Mouse (Mus musculus) bone marrow, adult 2 months (tissue): ENCODE results near the gene Blcap. TPM values are rescaled to one million over a fixed set of nuclear protein-coding genes. Genes with fewer than 3 reads are reported as not detected.

Source experiments
- H3K27ac ChIP-seq: fragments of 200-500 bp; 2 replicates; pipeline ENCODE4 v1.5.1; 2012; ENCODE audit warnings: low read depth, mild to moderate bottlenecking, control low read depth, inconsistent platforms, low read length; ENCODE audit not compliant: control insufficient read depth, poor library complexity, insufficient read depth
- H3K4me1 ChIP-seq: fragments of 200-500 bp; 2 replicates; pipeline ENCODE4 v1.6.1; 2011; ENCODE audit warnings: low read length; ENCODE audit not compliant: control insufficient read depth, insufficient read depth
- H3K4me3 ChIP-seq: fragments of 200-500 bp; replicated peaks from 2 replicates; pipeline ENCODE3; 2011; ENCODE audit warnings: mild to moderate bottlenecking, low read depth, low read length, control low read depth; ENCODE audit not compliant: control insufficient read depth
- CTCF ChIP-seq: fragments of 200-500 bp; IDR thresholded peaks from 2 replicates; pipeline ENCODE4 v1.5.1; 2011; ENCODE audit warnings: low read length, control low read depth; ENCODE audit not compliant: control insufficient read depth, insufficient read depth
- POLR2A ChIP-seq: fragments of 200-500 bp; IDR thresholded peaks from 2 replicates; pipeline ENCODE4 v1.6.1; 2011; ENCODE audit warnings: low read depth, mild to moderate bottlenecking, control low read depth, low read length, borderline replicate concordance; ENCODE audit not compliant: control insufficient read depth
- WGBS: fragments of 180-500 bp; shearing (Covaris S2); methylation state at CpG from one replicate; pipeline ENCODE4 v1.1.7; 2018; 5-methylcytosine and 5-hydroxymethylcytosine counted together
- polyA plus RNA-seq: library from polyadenylated mRNA; stranded (reverse); fragments of >200 nt; gene quantifications from 2 replicates; pipeline ENCODE4 v1.2.4, GENCODE M21; 2011; ENCODE audit warnings: low replicate concordance; ENCODE audit not compliant: missing spikeins, insufficient read depth, insufficient read length

Blcap gene
- polyA plus RNA-seq, 1 experiment: 23.5 TPM

GRCm38 (mm10) chr2:157537118-157537517, 34.0 kb downstream of the Blcap start:
- TF ChIP-seq POLR2A: no peak
- no peak for TF ChIP-seq CTCF
- H3K27ac ChIP-seq: no peak overlapping the region
- no peaks in the 10 kb centered on the region for H3K4me1 ChIP-seq
- H3K4me3 ChIP-seq: no peak overlapping the region
- 15% methylated on average over 7 of the region's 7 CpGs for WGBS

- Histone ChIP-seq H3K4me3 (no peak overlapping the region), H3K27ac (no peak overlapping the region), H3K4me1 (no peaks in the 10 kb centered on the region)
- WGBS: 51% methylated on average over 7 of the region's 7 CpGs
- no peak for TF ChIP-seq POLR2A
- TF ChIP-seq CTCF: no peak
Observed at GRCm38 (mm10) chr2:157536476-157537081, 34.5 kb downstream of the Blcap start.

DNA sequence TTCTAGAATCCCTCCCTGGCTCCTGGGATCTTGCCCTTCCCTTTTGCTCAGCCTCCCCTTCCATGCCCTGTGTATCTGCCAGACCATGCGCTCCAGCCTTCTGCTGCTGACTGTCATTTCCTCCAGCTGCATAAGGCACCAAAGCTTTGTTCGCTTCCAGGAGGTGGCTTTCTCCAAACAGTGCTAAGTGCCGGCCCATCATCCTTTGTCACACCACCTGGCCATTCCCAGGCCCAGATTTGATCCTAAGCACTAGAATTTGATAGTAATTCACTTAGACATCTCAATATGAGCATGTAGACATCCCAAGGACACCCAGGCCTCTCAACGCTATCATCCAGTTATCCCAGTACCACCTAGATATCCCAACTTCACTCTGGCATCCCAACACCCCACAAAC, 36.9 kb downstream of the Blcap start:
- 82% methylated on average over 4 of the region's 4 CpGs for WGBS
- H3K27ac ChIP-seq: no peak overlapping the region
- H3K4me3 ChIP-seq: no peak overlapping the region
- no peaks in the 10 kb centered on the region for H3K4me1 ChIP-seq
- no peak for TF ChIP-seq POLR2A
- TF ChIP-seq CTCF: no peak

DNA sequence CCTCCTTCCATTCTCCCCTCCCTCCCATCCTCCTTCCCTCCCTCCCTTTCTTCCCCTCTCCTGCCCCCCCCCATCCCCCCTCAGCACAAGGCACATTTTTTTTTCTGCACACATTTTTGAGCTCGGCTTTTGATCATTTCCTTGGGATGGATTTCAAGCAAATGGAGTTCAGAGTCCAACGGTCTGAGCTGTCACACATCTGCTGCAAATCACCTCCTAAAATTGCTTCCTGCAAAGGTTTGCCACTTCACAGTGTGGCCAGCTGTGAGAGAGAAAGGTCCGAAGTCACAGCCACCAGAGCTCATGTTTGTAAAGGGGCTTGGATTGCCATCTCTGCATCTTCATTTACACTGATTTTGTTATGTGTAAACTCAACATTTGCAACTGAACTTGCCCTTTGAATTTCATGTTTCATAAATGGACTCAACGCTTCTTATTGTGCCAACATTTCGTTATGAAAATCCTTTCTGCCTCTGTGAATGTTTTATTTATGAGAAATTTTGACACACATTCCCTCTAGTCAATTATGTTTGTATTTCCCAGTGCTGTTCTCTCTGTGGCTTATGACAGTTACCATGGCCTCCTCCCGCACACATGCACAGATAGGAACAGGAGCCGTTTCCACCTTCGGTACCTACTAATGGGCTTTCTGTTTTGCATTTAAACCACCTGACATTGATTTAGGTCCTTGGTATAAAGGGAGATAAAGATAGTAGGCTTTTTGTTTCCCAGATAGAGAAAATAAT, 39.2 kb downstream of the Blcap start:
- H3K4me3 ChIP-seq: no peak overlapping the region
- 55% methylated on average over 8 of the region's 8 CpGs for WGBS
- no peaks in the 10 kb centered on the region for H3K4me1 ChIP-seq
- no peak for TF ChIP-seq CTCF
- TF ChIP-seq POLR2A: no peak
- no peak overlapping the region for H3K27ac ChIP-seq

DNA sequence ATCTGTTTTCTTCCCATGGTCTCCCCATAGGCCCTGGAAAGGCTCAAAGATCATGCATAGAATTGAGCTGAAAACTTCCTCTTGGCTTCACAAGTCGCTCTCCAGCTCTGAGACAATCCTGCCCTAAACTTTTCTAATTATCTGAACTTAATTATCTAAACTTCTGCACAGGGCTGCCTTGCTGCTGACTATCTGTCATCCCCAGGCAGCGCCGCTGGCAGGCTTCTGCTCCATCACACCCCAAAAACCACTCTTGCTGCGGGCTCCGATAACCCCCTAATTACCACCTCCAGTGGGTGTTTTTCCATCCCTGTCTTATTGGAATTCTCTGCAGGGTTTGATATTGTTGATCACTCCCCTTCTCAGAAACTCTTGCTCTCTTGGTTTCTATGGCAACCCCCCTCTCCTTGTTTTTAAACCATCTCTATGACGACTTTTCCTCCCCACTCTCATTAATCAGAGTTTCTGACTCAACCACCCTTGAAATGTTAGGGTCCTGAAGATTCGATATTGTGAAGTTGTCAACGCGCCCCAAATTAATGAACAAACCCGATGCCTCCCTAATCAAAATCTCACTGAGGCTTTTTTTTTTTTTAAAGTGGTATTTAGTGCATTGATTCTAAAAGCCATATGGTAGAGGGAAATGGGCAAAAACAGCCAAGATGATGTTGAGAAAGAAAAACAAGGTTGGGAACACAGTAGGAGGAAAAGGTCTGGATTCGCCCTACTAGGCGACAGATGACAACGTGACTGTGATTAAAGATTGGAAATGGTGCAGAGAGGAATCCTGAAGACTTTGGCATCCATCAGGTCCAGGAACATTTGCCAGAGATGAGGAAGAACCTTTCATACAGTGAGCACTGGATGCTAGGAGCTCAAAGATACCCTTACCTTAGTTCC, 40.8 kb downstream of the Blcap start:
- TF ChIP-seq CTCF (no peak), POLR2A (no peak)
- no peaks in the 10 kb centered on the region for H3K4me1 ChIP-seq
- no peak overlapping the region for H3K4me3 ChIP-seq
- 73% methylated on average over 13 of the region's 13 CpGs for WGBS
- no peak overlapping the region for H3K27ac ChIP-seq

DNA sequence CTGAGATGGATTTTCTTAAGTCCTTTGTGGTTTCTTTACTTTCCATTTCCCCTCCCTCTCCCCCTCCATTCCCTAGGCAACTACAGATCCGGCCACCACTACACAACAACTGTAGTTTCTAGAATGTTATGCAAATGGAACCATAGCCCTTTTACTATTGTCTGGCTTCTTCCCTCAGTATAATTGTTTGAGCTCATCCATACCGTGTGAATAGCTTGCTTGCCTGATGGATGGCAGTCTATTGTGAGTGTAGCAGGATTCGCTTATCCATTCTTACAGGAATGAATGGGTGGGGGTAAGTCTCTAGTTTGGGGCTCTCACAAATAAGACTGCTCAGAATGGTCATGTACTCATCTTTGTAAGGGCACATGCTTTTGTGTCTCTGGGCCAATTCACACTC, 48.5 kb downstream of the Blcap start:
- Histone ChIP-seq H3K27ac (no peak overlapping the region), H3K4me3 (no peak overlapping the region), H3K4me1 (no peaks in the 10 kb centered on the region)
- 57% methylated on average over 3 of the region's 3 CpGs for WGBS
- TF ChIP-seq CTCF (no peak), POLR2A (no peak)

- no peaks in the 10 kb centered on the region for H3K4me1 ChIP-seq
- no peak overlapping the region for H3K4me3 ChIP-seq
- TF ChIP-seq POLR2A: no peak
- TF ChIP-seq CTCF: no peak
- WGBS: 57% methylated on average over 5 of the region's 5 CpGs
- no peak overlapping the region for H3K27ac ChIP-seq
Observed at GRCm38 (mm10) chr2:157520496-157520895, 50.6 kb downstream of the Blcap start.

DNA sequence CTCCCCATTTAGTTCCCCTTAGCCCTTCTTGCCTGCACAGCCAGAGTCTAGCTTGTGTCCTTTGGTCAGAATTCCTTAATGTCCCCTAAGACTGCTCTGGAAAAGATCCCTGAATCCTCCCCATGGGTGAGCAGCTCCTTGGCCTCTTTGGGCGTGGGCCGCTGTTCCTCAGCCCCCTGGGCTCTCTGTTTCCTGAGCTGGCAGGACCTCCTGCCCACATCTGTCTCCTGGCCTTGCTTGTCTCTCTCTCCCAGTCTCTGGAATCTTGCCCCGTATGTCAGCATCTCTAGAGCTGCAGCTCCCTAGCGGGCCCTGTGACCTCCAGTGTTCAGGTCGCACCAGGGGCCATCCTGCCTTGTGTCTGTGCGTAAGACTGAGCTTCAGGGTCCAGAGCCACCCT, 51.6 kb downstream of the Blcap start:
- Histone ChIP-seq H3K4me3 (no peak overlapping the region), H3K27ac (no peak overlapping the region), H3K4me1 (no peaks in the 10 kb centered on the region)
- WGBS: 77% methylated on average over 6 of the region's 6 CpGs
- TF ChIP-seq POLR2A (no peak), CTCF (no peak)
